Mouse (Mus musculus) monocyte, adult 5-6 weeks (primary cell): ENCODE results near the gene Spp2. TPM values are rescaled to one million over a fixed set of nuclear protein-coding genes. Genes with fewer than 3 reads are reported as not detected.

Experiments
- ATAC-seq: fragments of 153-309, 156-312 bp; replicated peaks from 2 replicates; pipeline ENCODE4 v1.8.0; 2017; ENCODE audit warnings: mild to moderate bottlenecking; ENCODE audit not compliant: low TSS enrichment, insufficient number of reproducible peaks, severe bottlenecking, poor library complexity, low FRiP score
- total RNA-seq: library from RNA; stranded (forward); fragments of 200-1000, 200-491, 200-594 nt; gene quantifications from 3 replicates; pipeline ENCODE4 v1.2.3, GENCODE M21; 2017

The Spp2 gene
- total RNA-seq, result not detected in 3 replicates

GRCm38 (mm10) chr1:88406807-88407198 lies at the start of gene Spp2:
TSS of gene Spp2 (plus strand) at chr1:88406961.
- ATAC-seq, result no peak

GRCm38 (mm10) chr1:88357458-88358090 lies 49.2 kb upstream of the Spp2 start:
- ATAC-seq, result no peak

GRCm38 (mm10) chr1:88358102-88358654 lies 48.6 kb upstream of the Spp2 start:
- ATAC-seq, result no peak

- no peak for ATAC-seq
These were observed 45.7 kb upstream of the Spp2 start for GRCm38 (mm10) chr1:88361085-88361484.

DNA sequence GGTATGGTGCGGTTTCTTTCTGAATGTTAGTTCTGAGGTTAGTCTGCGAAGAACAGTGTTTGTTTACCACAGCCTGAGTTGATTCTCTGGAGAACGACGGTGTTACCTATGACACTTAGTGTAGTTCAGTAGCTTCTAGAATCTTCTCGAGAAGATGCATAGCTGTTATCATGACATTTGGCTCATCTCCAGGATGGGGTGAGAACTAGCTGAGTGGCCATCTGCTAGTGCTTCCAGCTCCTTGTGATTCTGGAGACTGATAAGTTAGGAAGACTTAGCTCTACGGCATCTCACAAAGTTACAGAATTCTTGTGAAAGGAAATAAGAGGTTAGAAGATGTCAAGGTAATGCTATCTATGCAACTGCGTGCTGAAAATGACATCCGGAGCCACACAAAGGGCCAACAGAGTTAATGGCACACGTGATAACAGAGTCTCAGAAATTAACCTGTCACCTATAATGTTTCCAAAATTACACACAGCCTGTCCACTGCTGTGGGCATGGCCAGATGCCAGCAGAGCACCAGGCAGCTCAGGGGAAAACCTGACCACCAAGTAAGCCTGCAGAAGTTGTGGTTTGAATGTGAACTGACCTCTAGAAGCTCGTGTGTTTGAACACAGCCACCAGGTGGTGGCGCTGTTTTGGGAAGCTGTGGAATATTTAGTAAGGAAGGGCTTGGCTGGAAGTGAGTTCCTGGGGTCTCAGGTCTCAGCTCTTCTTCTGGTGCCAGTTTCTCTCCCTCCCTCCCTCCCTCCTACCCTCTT lies 39.7 kb upstream of the Spp2 start:
- no peak for ATAC-seq

DNA sequence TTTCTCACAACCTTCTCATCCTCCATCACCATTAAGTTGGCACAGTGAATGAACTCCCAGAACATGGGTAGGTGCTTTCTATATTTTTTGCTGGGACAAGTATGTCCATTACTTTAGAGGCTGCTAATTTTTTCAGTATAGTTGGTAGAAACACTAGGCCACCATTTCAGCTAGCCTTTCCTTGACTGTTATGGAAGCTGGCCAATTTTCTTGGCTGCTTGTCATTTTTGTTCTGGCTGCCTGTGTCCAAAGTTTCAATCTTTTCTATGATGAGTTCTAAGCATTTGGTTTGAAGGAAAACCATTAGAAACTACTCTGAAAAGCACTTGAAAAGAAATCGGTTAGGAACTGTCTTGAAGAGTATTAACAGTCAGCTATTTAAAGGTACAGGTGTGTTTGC lies 28.3 kb upstream of the Spp2 start:
- no peak for ATAC-seq

DNA sequence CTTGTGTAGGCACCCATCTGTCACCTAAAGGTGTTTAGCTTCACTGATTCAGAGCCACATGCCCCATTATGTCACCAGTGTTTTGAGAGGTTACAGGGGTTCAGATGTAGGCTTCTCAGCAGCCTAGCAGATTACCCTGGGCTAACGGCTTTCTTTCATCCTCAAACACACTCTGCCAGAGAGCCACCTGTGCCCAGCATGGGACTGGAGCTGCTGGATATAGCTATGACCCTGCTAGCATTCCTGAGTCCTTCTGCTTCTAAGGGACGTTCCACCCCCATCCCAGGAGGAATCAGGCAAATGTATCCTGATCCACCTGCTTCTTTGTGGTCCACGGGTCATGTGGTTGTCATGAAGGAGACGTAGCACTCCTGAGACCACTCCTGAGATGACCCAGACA lies 15.1 kb upstream of the Spp2 start:
- no peak for ATAC-seq

DNA sequence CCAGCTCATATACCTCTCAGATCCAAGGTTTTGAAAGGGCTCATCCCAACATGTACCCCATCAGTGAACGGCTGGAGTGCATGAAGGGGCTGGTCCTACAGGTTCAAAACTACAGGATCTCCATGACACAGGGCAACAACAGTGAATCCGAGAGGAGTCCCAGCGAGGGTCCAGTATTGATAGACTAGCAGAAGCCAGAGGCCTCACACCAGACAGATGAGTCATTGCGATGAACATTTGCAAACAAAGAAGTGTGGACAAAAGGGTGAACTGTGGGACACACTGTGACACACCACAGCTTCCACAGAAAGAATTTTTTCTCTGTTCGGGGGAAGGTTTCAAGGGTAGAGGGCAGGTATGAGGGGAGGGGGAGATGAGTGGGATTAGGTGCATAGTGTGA lies 13.4 kb upstream of the Spp2 start:
- ATAC-seq, result no peak

DNA sequence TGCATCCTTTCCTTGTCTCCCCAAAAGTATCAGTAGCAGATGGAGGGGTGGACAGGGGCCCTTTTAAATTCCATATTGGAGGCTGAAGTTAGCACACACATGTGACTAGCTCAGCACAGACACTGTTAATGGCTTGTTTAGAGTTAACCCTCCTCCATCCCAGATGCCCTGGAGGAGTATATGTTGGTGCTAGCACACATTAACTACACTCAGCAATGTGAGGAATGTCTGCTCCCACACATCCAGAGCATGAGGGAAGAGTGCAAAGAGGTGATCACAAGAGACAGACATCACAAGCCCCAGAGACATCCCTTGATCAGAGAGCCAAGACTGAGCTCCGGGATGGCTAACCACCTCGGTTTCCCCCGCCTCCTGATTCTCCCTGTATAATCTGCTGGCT lies 3.4 kb upstream of the Spp2 start:
- no peak for ATAC-seq

GRCm38 (mm10) chr1:88406078-88406806 lies 519 bp upstream of the Spp2 start:
- ATAC-seq, result no peak

DNA sequence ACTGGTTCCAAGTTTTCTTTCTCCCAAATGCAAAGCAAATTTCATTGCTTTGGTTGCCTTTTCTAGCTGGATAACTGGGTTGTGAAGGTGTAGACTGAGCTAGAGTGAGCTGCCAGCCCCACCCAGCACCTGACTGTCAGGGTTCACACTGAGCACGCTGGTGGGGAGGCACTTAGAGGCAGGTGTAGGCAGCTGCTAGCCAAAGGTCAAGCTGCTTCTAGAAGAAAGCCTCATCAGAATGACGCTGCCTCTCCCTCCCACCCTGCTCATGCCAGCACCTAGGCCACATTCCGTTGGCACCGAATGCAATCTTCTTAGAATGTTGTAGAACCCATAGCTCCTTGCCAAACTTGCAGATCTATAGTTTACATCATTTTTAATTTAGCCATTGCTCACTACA lies 1.6 kb downstream of the Spp2 start:
- ATAC-seq, result no peak

GRCm38 (mm10) chr1:88412013-88412412 lies 5.3 kb downstream of the Spp2 start:
- no peak for ATAC-seq

DNA sequence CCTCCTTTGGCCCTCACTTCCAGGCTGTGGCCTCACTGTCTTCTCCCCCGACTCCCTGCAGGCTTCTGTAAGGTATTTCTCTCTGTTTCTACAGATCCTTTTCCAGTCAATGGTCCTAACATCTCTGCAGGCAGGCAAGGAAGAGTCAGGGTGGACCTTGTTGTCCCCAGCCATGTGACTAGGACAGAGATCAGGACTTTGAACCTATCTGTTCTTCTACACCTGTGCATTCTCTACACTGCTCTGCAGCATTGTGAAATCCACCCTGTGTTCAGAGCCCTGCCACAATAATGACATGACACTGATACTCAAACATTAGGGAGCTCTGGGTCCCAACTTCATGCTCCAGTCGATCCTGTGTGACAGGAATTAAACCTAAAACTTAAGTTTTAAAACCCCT lies 12.2 kb downstream of the Spp2 start:
- ATAC-seq, result no peak

DNA sequence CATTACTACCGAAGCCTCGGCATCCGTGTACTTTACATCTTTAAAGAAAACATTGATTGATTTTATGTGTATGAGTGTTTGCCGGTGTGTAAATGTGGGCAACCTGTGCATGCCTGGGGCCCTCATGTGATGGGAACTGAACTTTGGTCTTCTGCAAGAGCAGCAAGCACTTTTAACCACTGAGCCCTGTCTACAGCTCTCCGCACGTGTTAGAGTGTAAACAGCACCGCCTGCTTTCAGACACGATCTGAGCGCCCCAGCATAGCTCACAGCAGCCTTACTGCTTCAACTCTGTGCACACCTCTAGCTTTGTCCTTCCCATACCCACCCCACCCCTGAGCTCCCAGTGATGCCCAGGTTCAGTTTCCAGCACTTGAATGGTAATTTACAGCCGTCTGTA lies 15.3 kb downstream of the Spp2 start:
- ATAC-seq, result no peak

GRCm38 (mm10) chr1:88422846-88423395 lies 16.2 kb downstream of the Spp2 start:
- no peak for ATAC-seq

DNA sequence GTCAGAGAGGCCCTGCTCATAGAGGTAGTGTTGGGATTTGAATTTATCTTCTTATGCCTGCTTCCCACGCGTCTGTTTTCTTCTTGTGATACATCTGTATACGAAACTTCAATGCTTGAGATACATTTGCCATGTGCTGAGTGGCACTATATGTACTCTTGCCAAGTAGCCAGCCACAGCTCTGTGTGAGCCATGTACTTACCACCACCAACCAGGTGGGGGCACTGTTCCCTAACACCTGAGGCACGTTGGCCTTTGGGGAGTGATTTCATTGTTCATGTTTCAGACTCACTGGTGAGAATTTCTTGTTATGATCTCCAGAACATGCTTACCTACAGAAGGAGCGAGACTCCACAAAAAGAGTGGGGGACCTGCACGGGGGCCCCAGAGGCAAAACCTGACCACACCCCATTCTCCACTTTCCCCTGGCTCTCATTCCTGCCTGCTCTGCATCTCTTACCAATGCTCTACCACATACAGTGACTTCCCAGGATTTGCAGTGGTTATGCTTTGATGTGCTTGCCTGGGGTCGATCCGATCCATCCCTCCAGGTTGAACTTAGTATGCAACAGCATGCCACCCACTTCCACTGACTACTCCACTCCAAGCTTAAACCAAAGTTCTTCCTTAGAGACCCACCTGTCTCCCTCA lies 18.0 kb downstream of the Spp2 start:
- peak; percentile 86 for ATAC-seq

DNA sequence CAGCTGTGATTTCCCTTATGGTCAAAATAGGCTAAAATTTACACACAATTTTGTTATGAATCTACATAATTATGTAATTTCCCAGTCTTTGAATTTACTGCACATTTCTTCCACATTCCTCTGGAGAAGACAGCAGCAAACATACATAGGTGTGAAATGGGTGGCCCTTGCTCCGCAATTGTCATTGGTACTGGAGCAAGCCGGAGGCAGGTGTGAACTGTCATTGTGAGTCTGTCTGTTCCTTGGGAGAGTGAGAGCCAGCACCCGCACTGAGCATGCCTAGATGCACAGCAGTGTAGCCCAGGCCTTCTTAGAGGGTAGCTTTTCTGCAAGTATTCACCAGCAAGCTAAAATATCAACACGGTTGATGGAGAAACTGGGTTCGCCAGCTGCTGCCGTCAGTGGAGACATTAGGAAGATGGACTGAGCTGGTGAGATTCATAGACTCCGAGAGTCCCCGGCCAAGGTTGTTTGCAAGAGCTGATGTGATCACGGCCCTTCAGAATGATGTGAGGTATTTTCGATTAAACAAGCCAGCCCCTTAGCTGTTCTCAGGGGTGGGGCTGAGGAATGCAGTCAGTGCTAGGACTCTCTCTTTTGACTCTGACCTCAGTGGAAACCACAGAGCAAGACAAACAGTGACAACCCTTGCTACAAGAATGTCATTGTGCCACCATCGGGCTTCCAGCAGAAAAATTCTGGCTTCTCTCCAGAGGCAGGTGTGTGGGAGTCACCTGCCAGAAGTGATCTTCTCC lies 21.4 kb downstream of the Spp2 start:
- no peak for ATAC-seq

GRCm38 (mm10) chr1:88429413-88429812 lies 22.7 kb downstream of the Spp2 start:
- no peak for ATAC-seq
